Mouse (Mus musculus) kidney, adult 2 months (tissue): Measurements from ENCODE around the gene Prkce.

Experiments used
- CTCF ChIP-seq: fragments of 200-500 bp; conservative IDR thresholded peaks from 2 replicates; pipeline ENCODE4 v1.5.1; 2011; ENCODE audit warnings: low read depth, mild to moderate bottlenecking, control low read depth, low read length, moderate library complexity, mixed read lengths; ENCODE audit not compliant: insufficient read depth, insufficient read length
- POLR2A ChIP-seq: fragments of 200-500 bp; IDR thresholded peaks from one replicate; pipeline ENCODE4 v1.6.1; 2011; ENCODE audit warnings: low read depth, low read length, control low read depth

DNA sequence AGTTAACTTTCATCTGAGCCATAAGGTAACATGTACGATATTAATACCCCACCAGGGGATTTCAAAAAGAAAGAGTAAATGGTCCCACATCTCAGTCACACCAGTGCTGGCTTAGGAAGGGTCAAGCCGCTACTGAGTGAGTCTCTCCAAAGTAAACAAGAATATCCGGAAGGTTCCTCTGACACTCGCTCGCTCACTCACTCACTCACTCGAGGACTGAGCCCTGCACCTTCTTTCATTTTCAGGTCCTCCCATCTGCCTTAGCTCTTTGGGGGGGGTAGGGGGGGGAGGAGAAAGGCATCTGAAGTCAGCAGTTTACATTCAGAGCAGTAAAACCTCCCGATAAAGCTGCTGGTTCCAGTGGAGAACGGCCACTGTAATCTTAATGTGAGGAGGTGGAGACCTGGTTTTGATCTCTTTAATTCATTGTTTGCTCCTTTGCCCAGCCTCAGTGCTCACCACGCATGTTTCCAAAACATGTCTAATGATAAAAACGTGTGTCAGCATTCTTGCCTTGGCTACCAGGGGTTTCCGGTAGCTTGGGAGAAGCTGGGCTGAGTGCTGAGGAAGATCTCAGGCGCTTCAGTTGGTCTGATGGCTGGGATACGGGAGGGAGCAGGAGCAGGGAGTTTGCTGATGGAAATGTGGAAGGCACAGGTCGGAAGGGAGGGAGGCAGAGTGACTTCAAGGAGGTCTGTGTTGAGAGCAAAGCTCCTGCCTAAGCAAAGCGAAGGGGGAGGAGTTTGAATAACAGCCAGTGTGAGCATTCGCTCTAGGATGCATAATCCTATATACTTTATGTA is 161.9 kb downstream of the Prkce start:
- TF ChIP-seq CTCF: no peak
- no peak for TF ChIP-seq POLR2A
